Mouse (Mus musculus): ENCODE results near the gene Gm17657. TPM values are rescaled to one million over a fixed set of nuclear protein-coding genes. Genes with fewer than 3 reads are reported as not detected.

Gm17657 gene
- total and polyA plus RNA-seq, 3 experiments: 0.20 to 0.21 TPM; not detected in 1

- TF ChIP-seq MYC (IDR thresholded peaks at IDR 0.05; ENCODE audit: low read depth, low read length) (no peak), KAT2A (IDR thresholded peaks at IDR 0.05; ENCODE audit: insufficient replicate concordance, low read length) (no peak), HCFC1 (IDR thresholded peaks at IDR 0.05; ENCODE audit: low read depth, low read length) (no peak), E2F4 (IDR thresholded peaks at IDR 0.05; ENCODE audit: insufficient replicate concordance, low read depth, low read length) (no peak), USF2 (conservative IDR thresholded peaks at IDR 0.05; ENCODE audit: low read depth, low read length) (no peak), ZMIZ1 (IDR thresholded peaks at IDR 0.05; ENCODE audit: low read depth, low read length) (no peak), MXI1 (IDR thresholded peaks at IDR 0.05; ENCODE audit: low read depth, low read length) (no peak), EP300 (IDR thresholded peaks at IDR 0.05; ENCODE audit: low read length) (no peak), MEF2A (IDR thresholded peaks at IDR 0.05; ENCODE audit: borderline replicate concordance, low read depth, low read length) (no peak), ZKSCAN1 (IDR thresholded peaks at IDR 0.05; ENCODE audit: borderline replicate concordance, low read depth, low read length) (no peak), UBTF (IDR thresholded peaks at IDR 0.05; ENCODE audit: low read depth, low read length) (no peak), ZNF384 (IDR thresholded peaks at IDR 0.05; ENCODE audit: low read depth, low read length) (no peak)
- Histone ChIP-seq H3K27me3 (replicated peaks) (peaks cover 5% of the 10 kb centered on the region), H3K9me3 (replicated peaks; ENCODE audit: low read length) (peaks cover 10% of the 10 kb centered on the region), H3K4me2 (ENCODE audit: insufficient read depth, low read depth, poor library complexity, severe bottlenecking) (no peak overlapping the region), H3K79me2 (replicated peaks; ENCODE audit: control insufficient read depth, extremely low read depth, insufficient read depth, poor library complexity, severe bottlenecking) (peaks cover 5% of the 10 kb centered on the region; the same call in 1 of the 2 replicates), H3K4me1 (ENCODE audit: control insufficient read depth in 1 of 2, insufficient read depth in 2 of 2) (peaks cover 0 to 4% of the 10 kb centered on the region in 2 experiments; a peak in 1 of 4 replicates), H3K36me3 (replicated peaks in 1 of 2; ENCODE audit: control insufficient read depth in 1 of 2, insufficient read depth in 1 of 2, low read length in 1 of 2) (no peaks in the 10 kb centered on the region), H3K27ac (ENCODE audit: insufficient read depth, low read depth) (no peak overlapping the region), H3K4me3 (replicated peaks in 1 of 3; ENCODE audit: low read depth in 2 of 3, low read length in 2 of 3, poor library complexity in 1 of 3) (no peak overlapping the region), H3K9ac (ENCODE audit: insufficient read depth, low read depth) (no peak overlapping the region)
- no peak for DNase-seq (ENCODE audit: extremely low read depth)
- in situ Hi-C loops (cut with MboI; ENCODE audit: low pct_ligation_motif_present, low pct_unique_long_range_greater_than_20kb, low sequenced_read_pairs): no loop called here
- dilution Hi-C loops (cut with MboI; ENCODE audit: extremely low pct_ligation_motif_present, extremely low pct_unique_long_range_greater_than_20kb, low sequenced_read_pairs): no loop called here
These were observed 4.2 kb downstream of the Gm17657 start for GRCm38 (mm10) chr17:29545241-29545640.

GRCm38 (mm10) chr17:29544064-29544463 lies 5.4 kb downstream of the Gm17657 start:
- H3K4me1 ChIP-seq (ENCODE audit: control insufficient read depth in 1 of 2, insufficient read depth in 2 of 2): peaks cover 0 to 3% of the 10 kb centered on the region in 2 experiments; a peak in 1 of 4 replicates
- peaks cover 10% of the 10 kb centered on the region for H3K9me3 ChIP-seq (replicated peaks; ENCODE audit: low read length)
- no peak overlapping the region for H3K27ac ChIP-seq (ENCODE audit: insufficient read depth, low read depth)
- H3K4me3 ChIP-seq (replicated peaks in 1 of 3; ENCODE audit: low read depth in 2 of 3, low read length in 2 of 3, poor library complexity in 1 of 3): no peak overlapping the region
- DNase-seq (ENCODE audit: extremely low read depth): no peak
- peaks cover 5% of the 10 kb centered on the region for H3K27me3 ChIP-seq (replicated peaks)
- TF ChIP-seq CTCF (conservative IDR thresholded peaks at IDR 0.05 in 1 of 2, IDR thresholded peaks at IDR 0.05 in 1 of 2; ENCODE audit: low read depth in 2 of 2, low read length in 2 of 2) (0 out of 4 replicates have a peak, but pooled peaks of 1 of the 2 experiments have one; percentile 16), JUND (conservative IDR thresholded peaks at IDR 0.05; ENCODE audit: low read depth, low read length) (no peak)
- no peak overlapping the region for H3K9ac ChIP-seq (ENCODE audit: insufficient read depth, low read depth)
- dilution Hi-C loops (cut with MboI; ENCODE audit: extremely low pct_ligation_motif_present, extremely low pct_unique_long_range_greater_than_20kb, low sequenced_read_pairs): no loop called here
- no peak overlapping the region for H3K4me2 ChIP-seq (ENCODE audit: insufficient read depth, low read depth, poor library complexity, severe bottlenecking)
- no peaks in the 10 kb centered on the region for H3K79me2 ChIP-seq (replicated peaks; ENCODE audit: control insufficient read depth, extremely low read depth, insufficient read depth, poor library complexity, severe bottlenecking)
- H3K36me3 ChIP-seq (replicated peaks in 1 of 2; ENCODE audit: control insufficient read depth in 1 of 2, insufficient read depth in 1 of 2, low read length in 1 of 2): no peaks in the 10 kb centered on the region
- in situ Hi-C loops (cut with MboI; ENCODE audit: low pct_ligation_motif_present, low pct_unique_long_range_greater_than_20kb, low sequenced_read_pairs): no loop called here

Data from CH12.LX (cell line).